Mouse (Mus musculus): ENCODE measurements around the gene Cyp4f39. TPM values are rescaled to one million over a fixed set of nuclear protein-coding genes. Genes with fewer than 3 reads are reported as not detected.
"Not testable (repeated sequence)": the region's sequence is repeated elsewhere in the genome, so short reads cannot be mapped to it uniquely, and the experiment has no call there.

The Cyp4f39 gene
- total RNA-seq, 2 experiments from 2014 or later, result 0.17 to 0.43 TPM

- DNase-seq, result not testable (repeated sequence)
Measured at GRCm38 (mm10) chr17:32532356-32532755, 79.8 kb downstream of the Cyp4f39 start.

DNA sequence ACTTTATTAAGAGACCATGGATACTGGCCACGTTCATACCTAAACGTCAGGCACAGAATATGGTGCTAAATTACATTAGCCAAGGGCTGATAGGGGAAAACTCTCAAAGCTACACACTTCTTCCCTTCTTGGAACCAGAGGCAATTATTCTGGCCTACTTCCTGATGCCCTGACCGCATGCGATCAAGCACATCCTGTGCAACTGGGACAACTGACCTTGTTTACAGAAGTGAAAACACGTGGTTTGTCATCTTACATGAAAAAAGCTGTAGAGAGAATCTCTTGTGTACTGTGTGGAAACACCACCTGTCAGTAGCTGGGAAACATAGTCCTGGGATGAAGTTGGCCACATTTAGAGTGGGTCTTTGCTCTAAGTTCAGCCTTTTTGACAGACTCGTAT lies 81.5 kb downstream of the Cyp4f39 start:
- no peak for DNase-seq

GRCm38 (mm10) chr17:32536051-32536866 lies 83.7 kb downstream of the Cyp4f39 start, which contains the start of gene Cyp4f16:
Gene Cyp4f16, plus strand, starts transcription at chr17:32536558.
- peak; percentile 97 for DNase-seq

DNA sequence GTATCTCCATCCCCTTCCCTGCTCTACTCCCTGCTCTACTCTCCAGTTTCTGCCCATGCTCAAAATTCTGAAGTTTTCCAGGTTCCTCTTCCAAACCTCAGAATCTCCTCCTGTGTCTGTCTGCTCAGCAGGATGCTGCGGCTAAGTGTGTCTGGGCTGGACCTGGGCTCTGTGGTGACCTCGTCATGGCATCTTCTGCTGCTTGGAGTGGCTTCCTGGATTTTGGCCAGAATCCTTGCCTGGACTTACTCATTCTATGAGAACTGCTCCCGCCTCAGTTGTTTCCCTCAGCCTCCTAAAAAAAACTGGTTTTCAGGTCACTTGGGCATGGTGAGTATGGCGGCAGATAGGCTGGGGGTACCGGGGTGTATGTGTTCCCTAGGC lies 84.3 kb downstream of the Cyp4f39 start:
- peak; percentile 32 for DNase-seq

Other genes starting within 250 kb of the Cyp4f39 start
- 10 to 100 TPM; 80.4 to 81.7 TPM for gene Brd4, start 168.0 kb upstream of the Cyp4f39 start, total RNA-seq (2021)
- gene Akap8, start 131.5 kb upstream of the Cyp4f39 start, total RNA-seq (2021), result 10 to 100 TPM; 68.8 to 78.1 TPM
- 10 to 100 TPM; 57.4 to 57.8 TPM for gene Akap8l, start 102.1 kb upstream of the Cyp4f39 start, total RNA-seq (2021)
- 10 to 100 TPM; 33.7 to 34.6 TPM for gene Wiz, start 63.3 kb upstream of the Cyp4f39 start, total RNA-seq (2021)
- gene Rasal3, start 49.1 kb upstream of the Cyp4f39 start, total RNA-seq (2021), result under 1 TPM; 0.52 to 0.67 TPM
- not detected for gene Pglyrp2, start 28.6 kb upstream of the Cyp4f39 start, total RNA-seq (2021)
- 1 to 10 TPM; 8.0 to 9.1 TPM for gene Cyp4f17, start 53.3 kb downstream of the Cyp4f39 start, total RNA-seq (2021)
- 10 to 100 TPM; 11.9 to 15.3 TPM for gene Cyp4f16, start 83.8 kb downstream of the Cyp4f39 start, total RNA-seq (2021)
- not detected for gene Cyp4f37, start 168.6 kb downstream of the Cyp4f39 start, total RNA-seq (2021)
- gene Cyp4f40, start 206.2 kb downstream of the Cyp4f39 start, total RNA-seq (2021), result not detected
- gene Cyp4f15, start 232.9 kb downstream of the Cyp4f39 start, total RNA-seq (2021), result not detected